Mouse (Mus musculus) intestine, embryonic 14.5 days (tissue): ENCODE results near the gene Hectd4. TPM values are rescaled to one million over a fixed set of nuclear protein-coding genes. Genes with fewer than 3 reads are reported as not detected.
"Not testable (repeated sequence)": the region's sequence is repeated elsewhere in the genome, so short reads cannot be mapped to it uniquely, and the experiment has no call there.

Experiments used
- ATAC-seq: fragments of 200-750 bp; cut with Nextera tagmentation; replicated peaks from 2 replicates; pipeline ENCODE4 v1.8.0; 2017; ENCODE audit warnings: low read depth, moderate number of reproducible peaks, moderate TSS enrichment, moderate library complexity; ENCODE audit not compliant: low FRiP score, low TSS enrichment
- DNase-seq: peaks from one replicate; pipeline ENCODE4 v3.0.0-alpha.2; 2018; ENCODE audit warnings: low spot score
- H3K27ac ChIP-seq: fragments of 300-500 bp; sonication (generic); 2 replicates; pipeline ENCODE4 v1.5.1; 2014; ENCODE audit warnings: low read depth, mild to moderate bottlenecking, control low read depth
- H3K27me3 ChIP-seq: fragments of 300-500 bp; sonication (generic); replicated peaks from 2 replicates; pipeline ENCODE4 v1.6.1; 2014; ENCODE audit warnings: low read length, control low read depth; ENCODE audit not compliant: control insufficient read depth, insufficient read depth
- H3K36me3 ChIP-seq: fragments of 300-500 bp; sonication (generic); 2 replicates; pipeline ENCODE4 v1.6.1; 2014; ENCODE audit warnings: low read length, control low read depth; ENCODE audit not compliant: control insufficient read depth, insufficient read depth
- H3K4me1 ChIP-seq: fragments of 300-500 bp; sonication (generic); replicated peaks from 2 replicates; pipeline ENCODE4 v1.6.1; 2014; ENCODE audit warnings: low read length, control low read depth, mixed read lengths; ENCODE audit not compliant: control insufficient read depth, insufficient read depth
- H3K4me2 ChIP-seq: fragments of 300-500 bp; sonication (generic); 2 replicates; pipeline ENCODE4 v1.6.1; 2014; ENCODE audit warnings: low read length
- H3K4me3 ChIP-seq: fragments of 300-500 bp; sonication (generic); 2 replicates; pipeline ENCODE4 v1.5.1; 2014; ENCODE audit warnings: low read depth, low read length, control low read depth, mixed read lengths
- H3K9ac ChIP-seq: fragments of 300-500 bp; sonication (generic); 2 replicates; pipeline ENCODE4 v1.6.1; 2014; ENCODE audit warnings: mild to moderate bottlenecking, low read length
- H3K9me3 ChIP-seq: fragments of 300-500 bp; sonication (generic); 2 replicates; pipeline ENCODE4 v1.6.1; 2016; ENCODE audit warnings: low read length, control low read depth; ENCODE audit not compliant: control insufficient read depth
- WGBS: fragments of 180-500 bp; shearing (Covaris S2); extraction: QIAGEN DNeasy Blood & Tissue Kit; methylation state at CpG from one replicate; pipeline ENCODE4 v1.1.7; 2014; 5-methylcytosine and 5-hydroxymethylcytosine counted together
- polyA plus RNA-seq: library from polyadenylated mRNA; unstranded; fragments of >200 nt; fragmentation: Nextera tagmentation; extraction: Ambion mirVana; gene quantifications from 2 replicates; pipeline ENCODE4 v1.2.1, GENCODE M21; 2014

The Hectd4 gene
- polyA plus RNA-seq, 1 experiment from 2014 or later: 8.1 TPM

DNA sequence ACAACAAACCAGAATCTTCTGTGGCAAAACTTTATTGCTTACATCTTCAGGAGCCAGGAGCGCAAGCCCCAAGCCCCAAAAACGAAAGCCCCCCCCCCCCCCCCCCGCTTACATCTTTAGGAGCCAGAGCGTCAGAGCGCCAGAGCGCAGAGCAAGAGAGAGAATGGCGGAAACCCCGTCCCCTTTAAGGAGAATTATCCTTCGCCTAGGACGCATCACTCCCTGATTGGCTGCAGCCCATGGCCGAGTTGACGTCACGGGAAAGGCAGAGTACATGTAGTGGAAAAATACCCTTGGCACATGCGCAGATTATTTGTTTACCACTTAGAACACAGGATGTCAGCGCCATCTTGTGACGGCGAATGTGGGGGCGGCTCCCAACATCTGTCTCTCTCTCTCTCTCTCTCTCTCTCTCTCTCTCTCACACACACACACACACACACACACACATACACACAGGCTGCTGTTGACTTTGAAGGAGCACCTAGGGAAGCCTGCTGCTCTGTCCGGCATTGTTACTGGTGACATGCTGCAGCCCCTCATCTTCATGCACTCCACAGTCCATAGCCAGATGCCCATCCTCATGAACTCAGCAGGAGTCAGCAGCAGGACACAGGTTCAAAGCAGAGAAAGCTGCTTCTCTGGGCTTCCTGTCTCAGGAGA is 110.3 kb downstream of the Hectd4 start:
- Histone ChIP-seq H3K27ac (peak overlapping the region; percentile 40), H3K4me3 (peak overlapping the region; percentile 16; the same call in 1 of the 2 replicates), H3K36me3 (peaks cover 86% of the 10 kb centered on the region)
- H3K27me3 ChIP-seq, H3K4me1 ChIP-seq, H3K9ac ChIP-seq, DNase-seq, H3K9me3 ChIP-seq, H3K4me2 ChIP-seq: not testable (repeated sequence)
- 71% methylated on average over 11 of the region's 19 CpGs for WGBS
- peak; percentile 51; the same call in 1 of the 2 replicates for ATAC-seq

- Histone ChIP-seq H3K4me3 (no peak overlapping the region), H3K27me3 (no peaks in the 10 kb centered on the region), H3K27ac (no peak overlapping the region), H3K9me3 (no peaks in the 10 kb centered on the region), H3K4me2 (no peak overlapping the region), H3K36me3 (peaks cover 86% of the 10 kb centered on the region), H3K9ac (no peak overlapping the region), H3K4me1 (no peaks in the 10 kb centered on the region)
- WGBS: 94% methylated on average over 10 of the region's 10 CpGs
- DNase-seq (no peak), ATAC-seq (no peak)
Measured at GRCm38 (mm10) chr5:121331731-121332130, 111.7 kb downstream of the Hectd4 start.

- Histone ChIP-seq H3K36me3 (peaks cover 91% of the 10 kb centered on the region), H3K27ac (no peak overlapping the region), H3K9ac (no peak overlapping the region), H3K27me3 (no peaks in the 10 kb centered on the region), H3K4me2 (no peak overlapping the region), H3K4me1 (no peaks in the 10 kb centered on the region), H3K9me3 (no peaks in the 10 kb centered on the region), H3K4me3 (no peak overlapping the region)
- DNase-seq: no peak
- 92% methylated on average over 9 of the region's 9 CpGs for WGBS
- no peak for ATAC-seq
Measured at GRCm38 (mm10) chr5:121333976-121334375, 114.0 kb downstream of the Hectd4 start.

DNA sequence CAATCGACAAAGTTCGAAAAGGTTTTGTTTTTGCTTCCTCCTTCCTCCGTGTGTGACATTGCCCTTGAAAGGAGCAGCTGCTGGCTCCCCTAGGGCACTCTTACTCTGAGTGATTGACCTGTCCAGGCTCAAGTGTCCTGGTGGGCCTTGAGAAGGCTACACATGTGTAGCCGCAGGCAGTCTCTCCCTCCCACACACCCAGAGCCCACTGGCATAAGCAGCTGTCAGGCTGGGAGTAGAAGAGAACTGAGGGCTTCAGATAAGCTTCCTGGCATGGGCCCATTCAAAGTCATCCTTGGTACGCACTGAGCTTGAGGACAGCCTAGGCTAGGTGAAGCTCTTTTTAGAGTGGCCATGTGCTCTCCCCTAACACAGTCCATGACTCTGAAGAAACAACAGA is 114.4 kb downstream of the Hectd4 start:
- H3K4me3 ChIP-seq: no peak overlapping the region
- H3K9me3 ChIP-seq: no peaks in the 10 kb centered on the region
- DNase-seq (no peak), ATAC-seq (no peak)
- no peak overlapping the region for H3K9ac ChIP-seq
- no peak overlapping the region for H3K27ac ChIP-seq
- no peaks in the 10 kb centered on the region for H3K27me3 ChIP-seq
- H3K4me1 ChIP-seq: no peaks in the 10 kb centered on the region
- 88% methylated on average over 5 of the region's 5 CpGs for WGBS
- peaks cover 91% of the 10 kb centered on the region for H3K36me3 ChIP-seq
- no peak overlapping the region for H3K4me2 ChIP-seq

- Histone ChIP-seq H3K27me3 (no peaks in the 10 kb centered on the region), H3K9me3 (no peaks in the 10 kb centered on the region), H3K4me1 (no peaks in the 10 kb centered on the region), H3K36me3 (peaks cover 97% of the 10 kb centered on the region), H3K4me2 (no peak overlapping the region), H3K4me3 (no peak overlapping the region), H3K9ac (no peak overlapping the region), H3K27ac (no peak overlapping the region)
- no peak for ATAC-seq
- 89% methylated on average over 4 of the region's 4 CpGs for WGBS
- no peak for DNase-seq
Measured at GRCm38 (mm10) chr5:121335426-121335825, 115.4 kb downstream of the Hectd4 start.

- Histone ChIP-seq H3K36me3 (peaks cover 93% of the 10 kb centered on the region), H3K4me1 (no peaks in the 10 kb centered on the region), H3K4me2 (no peak overlapping the region), H3K27me3 (no peaks in the 10 kb centered on the region), H3K9ac (no peak overlapping the region), H3K4me3 (no peak overlapping the region), H3K27ac (no peak overlapping the region), H3K9me3 (no peaks in the 10 kb centered on the region)
- 80% methylated on average over 3 of the region's 3 CpGs for WGBS
- ATAC-seq: no peak
- DNase-seq: no peak
Measured at GRCm38 (mm10) chr5:121336009-121336408, 116.0 kb downstream of the Hectd4 start.

DNA sequence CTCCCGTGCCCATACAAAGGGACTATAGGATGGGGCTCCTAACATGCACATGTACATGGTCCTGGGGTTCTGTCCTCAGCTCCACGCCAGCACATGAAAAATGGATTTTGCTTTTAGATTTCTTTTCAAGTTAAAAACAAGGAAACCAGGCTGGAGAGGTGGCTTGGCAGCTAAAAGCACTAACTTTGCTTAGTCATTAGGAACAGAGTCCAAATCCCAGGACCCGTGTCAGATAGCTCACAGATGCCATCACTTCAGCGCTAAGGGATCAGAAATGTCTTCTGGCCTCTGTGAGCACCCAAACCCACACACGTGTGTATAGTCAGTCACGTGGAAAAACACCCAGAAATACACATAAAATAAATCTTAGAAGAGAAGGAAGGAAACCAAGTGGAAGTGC is 116.8 kb downstream of the Hectd4 start:
- no peak for DNase-seq
- peaks cover 3% of the 10 kb centered on the region; the same call in 1 of the 2 replicates for H3K4me1 ChIP-seq
- no peak for ATAC-seq
- H3K27me3 ChIP-seq: no peaks in the 10 kb centered on the region
- H3K9ac ChIP-seq: no peak overlapping the region
- H3K4me3 ChIP-seq: no peak overlapping the region
- no peaks in the 10 kb centered on the region for H3K9me3 ChIP-seq
- H3K4me2 ChIP-seq: no peak overlapping the region
- no peak overlapping the region for H3K27ac ChIP-seq
- peaks cover 89% of the 10 kb centered on the region for H3K36me3 ChIP-seq
- 93% methylated on average over 6 of the region's 6 CpGs for WGBS

DNA sequence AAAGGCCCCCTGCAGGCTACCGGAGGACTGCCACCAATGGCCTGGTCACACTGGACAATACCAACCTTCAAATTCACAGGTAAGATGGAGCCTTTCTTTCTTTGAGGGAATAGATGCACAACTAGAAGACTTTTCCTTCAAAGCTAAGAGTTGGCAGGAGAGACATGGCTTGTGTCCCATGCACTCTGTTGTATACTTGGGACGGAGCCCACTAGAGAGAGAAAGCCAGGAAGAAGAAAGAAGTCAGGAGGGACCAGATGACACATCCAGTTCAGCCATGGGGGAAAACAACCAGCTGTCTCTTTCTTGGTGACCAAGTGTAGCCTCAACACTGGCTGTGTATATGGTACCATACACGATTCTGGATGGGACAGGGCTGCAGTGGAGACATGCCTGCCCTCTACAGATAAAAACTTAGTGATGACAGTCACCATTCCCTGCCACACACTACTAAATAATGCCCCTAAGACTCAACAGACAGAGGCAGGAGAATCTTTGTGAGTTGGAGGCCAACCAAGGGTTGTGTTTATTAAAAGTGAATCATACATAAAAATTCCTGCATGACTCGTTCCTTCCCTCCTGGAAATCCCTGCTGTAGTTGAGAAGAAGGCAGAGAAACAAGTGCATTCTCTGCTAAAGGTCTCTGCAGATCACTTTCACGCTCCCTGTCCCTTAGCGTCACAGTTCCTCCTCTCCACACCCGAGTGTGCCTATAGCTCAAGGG is 119.7 kb downstream of the Hectd4 start:
- DNase-seq (no peak), ATAC-seq (no peak)
- WGBS: 90% methylated on average over 7 of the region's 7 CpGs
- H3K9ac ChIP-seq: no peak overlapping the region
- no peak overlapping the region for H3K4me2 ChIP-seq
- H3K27ac ChIP-seq: no peak overlapping the region
- no peaks in the 10 kb centered on the region for H3K9me3 ChIP-seq
- no peak overlapping the region for H3K4me3 ChIP-seq
- peaks cover 89% of the 10 kb centered on the region for H3K36me3 ChIP-seq
- no peaks in the 10 kb centered on the region for H3K27me3 ChIP-seq
- H3K4me1 ChIP-seq: peaks cover 3% of the 10 kb centered on the region; the same call in 1 of the 2 replicates
